Mouse (Mus musculus) hindbrain, embryonic 10.5 days (tissue): Measurements from ENCODE around the gene Enpp1. TPM values are rescaled to one million over a fixed set of nuclear protein-coding genes. Genes with fewer than 3 reads are reported as not detected.

ENCODE experiments used
- DNase-seq: peaks from one replicate; pipeline ENCODE4 v3.0.0-alpha.2; 2017; ENCODE audit warnings: low spot score
- H3K27ac ChIP-seq: fragments of 300-500 bp; sonication (generic); 2 replicates; pipeline ENCODE4 v1.5.1; 2016; ENCODE audit warnings: mild to moderate bottlenecking, moderate library complexity
- H3K27me3 ChIP-seq: fragments of 300-500 bp; sonication (generic); 2 replicates; pipeline ENCODE4 v1.6.1; 2016; ENCODE audit warnings: mild to moderate bottlenecking; ENCODE audit not compliant: poor library complexity, insufficient read depth, severe bottlenecking
- H3K36me3 ChIP-seq: fragments of 300-500 bp; sonication (generic); 2 replicates; pipeline ENCODE4 v1.6.1; 2016; ENCODE audit warnings: mild to moderate bottlenecking, moderate library complexity
- H3K4me1 ChIP-seq: fragments of 300-500 bp; sonication (generic); replicated peaks from 2 replicates; pipeline ENCODE4 v1.6.1; 2016; ENCODE audit warnings: mild to moderate bottlenecking
- H3K4me3 ChIP-seq: fragments of 300-500 bp; sonication (generic); 2 replicates; pipeline ENCODE4 v1.5.1; 2016; ENCODE audit warnings: mild to moderate bottlenecking, moderate library complexity
- H3K9me3 ChIP-seq: fragments of 300-500 bp; sonication (generic); 2 replicates; pipeline ENCODE4 v1.6.1; 2016; ENCODE audit warnings: mild to moderate bottlenecking, moderate library complexity
- WGBS: fragments of 180-500 bp; shearing (Covaris S2); methylation state at CpG from one replicate; pipeline ENCODE4 v1.1.7; 2016; 5-methylcytosine and 5-hydroxymethylcytosine counted together
- polyA plus RNA-seq: library from polyadenylated mRNA; unstranded; fragments of >200 nt; fragmentation: Nextera tagmentation; extraction: Ambion mirVana; gene quantifications from 2 replicates; pipeline ENCODE4 v1.2.1, GENCODE M21; 2016

Gene Enpp1
- polyA plus RNA-seq, 1 experiment from 2014 or later = 0.44 TPM

DNA sequence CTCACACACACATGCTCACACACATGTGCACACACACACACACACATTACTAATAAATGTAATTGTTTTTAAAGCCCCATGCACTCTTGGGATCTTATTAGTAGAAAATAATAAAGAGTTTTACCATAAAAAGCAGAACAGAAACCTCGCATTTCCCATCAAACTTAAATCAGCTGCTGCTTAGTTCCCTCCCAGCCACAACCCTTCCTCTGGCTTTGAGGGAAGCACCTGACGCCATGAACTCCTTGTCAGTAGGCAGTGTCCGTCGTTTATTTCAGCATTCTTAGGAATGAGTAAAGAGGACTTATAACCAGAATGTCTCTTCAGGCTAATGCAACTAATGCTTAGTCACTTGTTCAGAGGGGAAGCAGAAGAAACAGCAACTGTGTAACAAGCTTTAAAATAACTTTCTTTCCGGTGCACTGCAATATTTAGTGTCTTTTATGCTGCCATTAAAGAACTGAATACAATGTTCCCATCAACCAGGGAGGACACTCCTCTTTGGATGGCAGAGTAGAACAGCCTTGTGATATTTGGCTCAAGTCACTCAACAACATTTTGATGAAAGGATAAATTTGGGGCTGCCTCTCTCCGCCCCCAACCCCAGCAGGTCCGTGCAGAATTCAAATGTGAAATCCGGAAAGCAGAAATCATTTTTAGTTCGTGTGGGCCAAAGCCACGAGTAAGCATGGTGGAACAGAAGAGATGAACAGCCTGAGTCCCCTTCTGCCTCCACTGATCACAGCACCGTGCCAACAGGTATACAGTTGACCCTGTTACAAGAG is 69.0 kb downstream of the Enpp1 start:
- no peaks in the 10 kb centered on the region for H3K27me3 ChIP-seq
- no peak for DNase-seq
- H3K36me3 ChIP-seq = no peaks in the 10 kb centered on the region
- H3K4me3 ChIP-seq = no peak overlapping the region
- H3K27ac ChIP-seq = no peak overlapping the region
- 92% methylated on average over 11 of the region's 11 CpGs for WGBS
- 0 out of 2 replicates have a peak, but pooled peaks cover 4% of the 10 kb centered on the region for H3K4me1 ChIP-seq
- no peaks in the 10 kb centered on the region for H3K9me3 ChIP-seq

DNA sequence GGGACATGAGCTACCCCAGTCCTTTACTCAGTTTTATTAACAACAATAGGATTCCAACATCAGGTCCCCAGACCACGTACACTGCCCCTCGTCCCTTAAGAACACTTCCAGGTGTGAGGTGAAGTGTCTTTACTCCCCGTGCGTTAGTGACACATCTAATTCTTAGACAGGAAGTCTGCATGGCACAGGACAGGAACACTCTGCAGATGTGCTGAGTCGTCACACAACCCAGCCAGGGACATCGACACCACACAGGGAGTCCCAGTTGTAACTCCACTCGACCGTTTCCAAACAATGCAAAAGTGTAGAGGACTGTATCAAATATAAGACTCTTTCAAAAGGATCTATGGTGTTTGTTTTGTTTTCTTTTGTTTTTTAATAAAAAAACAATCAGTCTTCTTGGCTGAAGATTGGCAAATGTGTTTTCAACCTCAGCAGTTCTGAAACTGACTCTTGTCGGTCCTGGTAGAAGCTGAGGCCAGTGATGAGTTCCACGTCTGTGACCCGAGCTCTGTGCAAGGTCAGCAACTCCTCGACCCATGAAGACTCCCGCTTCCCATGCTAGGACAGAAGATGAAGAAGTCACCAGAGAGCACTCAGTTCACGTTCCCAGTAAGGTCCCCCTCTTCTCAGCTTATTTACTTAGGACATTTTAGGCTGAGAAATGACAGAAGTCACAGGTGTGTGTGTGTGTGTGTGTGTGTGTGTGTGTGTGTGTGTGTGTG is 70.4 kb downstream of the Enpp1 start:
- Histone ChIP-seq H3K4me3 (no peak overlapping the region), H3K36me3 (no peaks in the 10 kb centered on the region), H3K27me3 (no peaks in the 10 kb centered on the region), H3K9me3 (no peaks in the 10 kb centered on the region), H3K27ac (no peak overlapping the region), H3K4me1 (0 out of 2 replicates have a peak, but pooled peaks cover 4% of the 10 kb centered on the region)
- no peak for DNase-seq
- WGBS = 63% methylated on average over 14 of the region's 14 CpGs

DNA sequence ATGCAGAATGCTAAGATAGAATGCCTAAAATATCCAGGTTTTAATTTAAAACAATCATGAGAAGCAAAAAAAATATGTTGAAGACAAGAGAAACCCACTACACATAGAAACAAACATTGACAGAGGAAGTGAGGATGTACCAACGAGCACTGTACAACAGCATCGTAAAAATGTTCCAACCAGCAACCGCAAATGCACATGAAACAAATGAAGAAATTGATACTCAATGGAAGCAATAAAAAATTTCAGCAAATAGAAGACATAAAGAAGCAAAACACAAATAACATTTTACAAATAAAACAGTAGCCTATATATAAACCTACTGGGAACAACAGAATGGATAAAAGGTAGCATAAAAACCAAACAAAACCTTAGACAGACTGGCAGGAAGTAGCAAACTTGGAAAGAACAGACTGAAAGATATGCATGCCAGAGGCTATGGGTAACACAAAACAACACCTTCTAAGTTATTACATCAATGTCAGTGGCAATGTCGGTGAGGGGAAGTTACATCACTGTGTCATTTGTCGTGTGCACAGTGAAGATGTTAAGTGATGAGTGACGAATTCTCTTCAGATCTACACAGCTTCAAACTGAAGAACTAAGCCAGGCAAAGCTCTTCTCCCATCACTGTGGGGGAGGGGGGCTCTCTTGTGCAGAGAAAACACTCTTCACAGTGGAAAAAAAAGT is 71.6 kb downstream of the Enpp1 start:
- no peak for DNase-seq
- 86% methylated on average over 6 of the region's 6 CpGs for WGBS

DNA sequence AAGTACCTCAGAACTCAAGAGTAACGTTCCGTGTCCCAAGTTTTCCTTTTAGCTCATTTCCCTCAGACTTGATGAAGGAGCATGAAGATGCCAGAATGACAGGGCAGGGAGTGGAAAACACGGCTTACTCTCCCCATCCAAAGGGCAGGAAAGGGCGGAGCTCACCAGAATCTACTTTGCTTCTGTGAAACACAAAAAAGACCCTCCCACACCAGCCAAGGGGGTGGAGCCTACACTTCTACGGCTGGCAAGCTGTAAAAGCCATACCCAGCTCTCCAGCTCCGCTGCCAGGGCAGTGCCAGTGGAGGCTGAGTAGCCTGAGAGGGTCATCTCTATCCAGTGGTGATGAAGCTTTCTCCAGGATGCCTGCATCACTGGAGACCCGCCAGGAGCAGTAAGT is 72.4 kb downstream of the Enpp1 start:
- no peak overlapping the region for H3K27ac ChIP-seq
- no peaks in the 10 kb centered on the region for H3K27me3 ChIP-seq
- no peaks in the 10 kb centered on the region for H3K9me3 ChIP-seq
- 0 out of 2 replicates have a peak, but pooled peaks cover 4% of the 10 kb centered on the region for H3K4me1 ChIP-seq
- no peak overlapping the region for H3K4me3 ChIP-seq
- DNase-seq = no peak
- 62% methylated on average over 7 of the region's 7 CpGs for WGBS
- no peaks in the 10 kb centered on the region for H3K36me3 ChIP-seq

More for the DNA sequence above, 71.6 kb downstream of the Enpp1 start:
- Histone ChIP-seq H3K4me3 (no peak overlapping the region), H3K4me1 (0 out of 2 replicates have a peak, but pooled peaks cover 4% of the 10 kb centered on the region), H3K36me3 (no peaks in the 10 kb centered on the region), H3K9me3 (no peaks in the 10 kb centered on the region), H3K27ac (no peak overlapping the region), H3K27me3 (no peaks in the 10 kb centered on the region)

DNA sequence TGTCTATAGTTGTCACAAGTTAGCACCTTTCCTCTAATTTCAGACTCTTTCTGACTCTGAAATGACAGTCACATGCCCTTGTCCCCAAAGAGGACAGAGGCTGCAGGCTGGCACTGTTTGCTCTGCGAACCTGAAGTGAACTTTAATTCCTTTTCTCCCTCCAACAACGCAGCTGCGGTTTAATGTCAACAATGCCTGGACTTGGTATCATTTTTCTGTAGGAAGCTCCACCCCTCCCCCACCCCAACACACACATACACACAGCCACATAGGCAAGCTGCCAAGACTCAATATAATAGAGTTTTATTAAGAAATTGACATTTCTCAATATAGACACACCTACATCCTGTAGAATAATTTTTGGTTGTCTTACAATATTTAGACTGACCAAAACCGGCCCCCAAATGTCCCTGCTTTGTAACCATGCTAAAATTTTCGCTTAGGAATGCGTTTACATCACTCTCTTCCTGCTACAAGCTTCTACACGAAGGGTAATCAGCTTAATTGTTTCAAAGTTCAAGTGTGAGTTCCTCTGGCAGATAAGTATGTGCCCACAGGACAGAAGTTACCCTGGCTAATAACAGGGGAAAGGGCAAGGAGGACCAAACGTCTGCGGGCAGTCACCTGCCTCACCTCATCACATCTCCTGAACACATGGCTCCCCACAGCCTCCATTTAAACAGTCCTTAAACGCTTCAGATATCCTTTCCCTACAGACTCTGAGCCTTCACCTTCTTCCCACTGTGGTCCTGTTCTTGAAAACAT is 73.5 kb downstream of the Enpp1 start:
- whole genome bisulfite sequencing = 68% methylated on average over 10 of the region's 10 CpGs
- Histone ChIP-seq H3K27ac (no peak overlapping the region), H3K36me3 (no peaks in the 10 kb centered on the region), H3K27me3 (no peaks in the 10 kb centered on the region), H3K9me3 (no peaks in the 10 kb centered on the region), H3K4me1 (0 out of 2 replicates have a peak, but pooled peaks cover 4% of the 10 kb centered on the region), H3K4me3 (no peak overlapping the region)
- DNase-seq = no peak

DNA sequence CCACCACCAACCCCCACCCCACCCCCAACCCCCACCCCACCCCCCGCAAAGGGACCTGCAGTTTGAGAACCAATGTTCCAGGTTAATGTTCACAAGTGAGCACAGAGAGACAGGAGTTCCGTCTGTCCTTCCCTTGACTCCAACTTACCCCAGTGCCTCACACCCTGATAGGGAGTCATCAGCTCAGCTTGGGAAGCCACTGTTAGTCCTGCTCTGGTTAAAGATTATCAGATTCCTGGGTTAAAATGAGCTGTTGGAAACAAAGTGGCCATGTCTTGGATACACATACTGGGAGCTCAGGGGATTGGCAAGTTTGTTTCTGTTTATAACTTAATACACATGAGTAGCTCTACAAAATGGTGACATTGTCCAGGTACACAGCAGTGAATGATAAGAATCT is 75.0 kb downstream of the Enpp1 start:
- no peaks in the 10 kb centered on the region for H3K9me3 ChIP-seq
- H3K27ac ChIP-seq = no peak overlapping the region
- H3K4me1 ChIP-seq = 0 out of 2 replicates have a peak, but pooled peaks cover 4% of the 10 kb centered on the region
- H3K27me3 ChIP-seq = no peaks in the 10 kb centered on the region
- no peak for DNase-seq
- H3K36me3 ChIP-seq = no peaks in the 10 kb centered on the region
- no peak overlapping the region for H3K4me3 ChIP-seq
- 85% methylated on average over 2 of the region's 2 CpGs for WGBS

DNA sequence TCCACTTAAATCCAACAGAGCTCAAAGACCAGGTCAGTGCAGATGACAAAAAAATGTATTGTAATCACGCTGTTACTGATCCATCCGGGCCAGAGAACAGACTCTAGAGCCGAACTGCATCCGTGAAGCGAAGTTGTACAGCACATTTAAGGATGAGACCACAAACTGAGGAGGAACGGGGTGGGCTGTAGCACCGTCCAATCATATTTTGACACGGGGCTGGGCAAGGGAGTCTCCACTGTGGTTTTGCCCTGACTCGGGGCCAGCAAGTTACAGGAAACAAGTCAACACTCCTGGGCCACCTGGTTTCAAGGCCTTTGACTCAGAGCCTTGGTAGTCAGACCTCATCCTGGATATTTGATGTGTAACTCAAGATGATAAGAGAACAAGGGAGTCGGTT is 76.1 kb downstream of the Enpp1 start:
- Histone ChIP-seq H3K9me3 (no peaks in the 10 kb centered on the region), H3K36me3 (no peaks in the 10 kb centered on the region), H3K27ac (no peak overlapping the region), H3K4me3 (no peak overlapping the region), H3K4me1 (0 out of 2 replicates have a peak, but pooled peaks cover 4% of the 10 kb centered on the region), H3K27me3 (no peaks in the 10 kb centered on the region)
- WGBS = 93% methylated on average over 10 of the region's 10 CpGs
- DNase-seq = no peak

DNA sequence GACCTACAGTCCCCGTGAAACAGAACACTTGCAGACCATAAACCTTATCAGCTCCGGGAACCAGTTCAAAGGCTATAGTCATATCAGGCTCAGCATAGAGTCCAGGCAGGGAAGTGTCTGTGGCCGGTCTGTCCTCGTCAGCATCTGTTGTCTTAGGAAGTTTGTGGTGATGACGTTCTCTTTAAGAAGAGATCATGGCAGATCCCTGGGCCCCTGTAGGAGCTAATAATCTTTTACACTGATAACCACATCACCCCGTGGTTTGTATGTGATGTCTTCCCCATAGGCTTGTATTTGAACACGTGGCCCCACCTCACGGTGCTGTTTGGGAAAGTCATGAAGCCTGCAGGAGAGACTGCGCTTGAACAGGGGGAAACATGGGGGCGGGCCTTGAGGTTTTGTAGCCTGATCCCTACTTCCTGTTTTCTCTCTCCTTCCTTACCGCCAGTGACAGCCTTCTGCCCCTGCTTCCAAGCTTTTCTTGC is 76.6 kb downstream of the Enpp1 start:
- H3K36me3 ChIP-seq = no peaks in the 10 kb centered on the region
- H3K27me3 ChIP-seq = no peaks in the 10 kb centered on the region
- H3K4me3 ChIP-seq = no peak overlapping the region
- WGBS = 85% methylated on average over 11 of the region's 11 CpGs
- H3K9me3 ChIP-seq = no peaks in the 10 kb centered on the region
- no peak for DNase-seq
- 0 out of 2 replicates have a peak, but pooled peaks cover 4% of the 10 kb centered on the region for H3K4me1 ChIP-seq
- no peak overlapping the region for H3K27ac ChIP-seq

DNA sequence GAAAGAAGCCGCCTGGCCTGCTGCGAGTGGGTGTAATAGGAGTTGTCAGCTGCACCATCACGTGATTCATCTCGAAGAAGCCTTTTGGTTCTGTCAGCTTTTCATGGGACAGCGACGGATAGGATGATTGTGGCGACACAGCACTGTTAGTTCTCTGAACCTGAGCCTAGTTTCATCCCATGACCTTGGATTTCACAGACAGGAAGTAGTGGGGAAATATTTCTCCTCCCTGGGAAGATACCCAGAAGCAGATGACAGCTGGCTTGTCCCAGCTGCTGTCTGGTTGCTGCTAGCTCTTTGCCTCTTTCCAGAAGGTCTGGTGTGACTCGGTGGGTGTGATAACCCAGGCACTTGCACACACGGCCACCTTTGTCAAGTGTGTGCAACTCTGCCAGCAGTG is 77.7 kb downstream of the Enpp1 start:
- H3K9me3 ChIP-seq = no peaks in the 10 kb centered on the region
- no peak overlapping the region for H3K27ac ChIP-seq
- no peak for DNase-seq
- H3K27me3 ChIP-seq = no peaks in the 10 kb centered on the region
- H3K4me3 ChIP-seq = no peak overlapping the region
- H3K4me1 ChIP-seq = 0 out of 2 replicates have a peak, but pooled peaks cover 4% of the 10 kb centered on the region
- WGBS = 86% methylated on average over 9 of the region's 9 CpGs
- H3K36me3 ChIP-seq = no peaks in the 10 kb centered on the region

DNA sequence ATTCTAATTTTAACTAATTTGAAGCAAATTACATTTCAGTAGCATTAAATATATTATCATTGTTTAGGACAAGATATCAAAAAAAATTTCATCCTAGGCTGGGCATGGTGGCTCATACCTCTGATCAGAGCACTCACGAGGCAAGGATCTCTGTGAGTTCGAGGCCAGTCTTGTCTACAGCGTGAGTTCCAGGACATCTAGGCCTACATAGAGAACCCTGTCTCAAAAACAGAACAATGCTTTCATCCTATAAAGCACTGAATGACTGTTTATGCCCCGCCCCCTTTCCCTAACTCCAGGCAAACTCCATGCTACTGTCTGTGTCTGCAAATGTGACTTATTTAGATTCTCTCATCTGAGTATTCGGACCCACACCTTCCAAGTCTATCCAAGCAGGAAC is 80.8 kb downstream of the Enpp1 start:
- H3K27me3 ChIP-seq = no peaks in the 10 kb centered on the region
- 88% methylated on average over 5 of the region's 5 CpGs for WGBS
- no peaks in the 10 kb centered on the region for H3K36me3 ChIP-seq
- 0 out of 2 replicates have a peak, but pooled peaks cover 6% of the 10 kb centered on the region for H3K4me1 ChIP-seq
- no peaks in the 10 kb centered on the region for H3K9me3 ChIP-seq
- no peak overlapping the region for H3K27ac ChIP-seq
- no peak overlapping the region for H3K4me3 ChIP-seq
- no peak for DNase-seq

DNA sequence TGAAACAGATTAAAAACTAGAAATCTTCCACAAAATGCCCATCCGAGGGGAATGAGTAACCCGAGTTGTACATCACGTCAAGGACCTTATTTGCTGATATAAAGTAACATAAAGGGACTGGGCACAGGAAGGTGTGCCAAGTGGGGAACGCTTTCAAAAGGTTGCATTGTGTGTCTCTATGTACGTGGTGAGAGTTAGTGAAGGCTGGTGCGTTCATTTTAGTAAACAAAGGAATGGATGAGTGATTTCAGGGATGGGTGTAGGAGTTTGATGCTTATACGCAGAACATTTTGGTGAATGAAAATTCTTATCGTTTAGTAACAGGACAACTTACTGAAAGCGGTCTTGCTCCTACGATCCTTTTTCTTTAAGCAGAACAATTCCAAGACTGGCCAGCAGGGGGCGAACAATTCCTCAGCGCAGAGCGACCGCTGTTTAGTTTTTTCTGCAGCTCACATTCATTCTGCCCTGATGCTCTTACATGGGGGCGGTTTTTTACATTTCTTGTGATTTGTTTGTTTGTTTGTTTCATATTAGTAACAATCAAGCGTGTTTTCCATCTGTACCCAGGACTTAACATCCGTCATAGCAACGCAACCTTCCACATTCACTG is 81.4 kb downstream of the Enpp1 start:
- H3K4me3 ChIP-seq = no peak overlapping the region
- 27% methylated on average over 18 of the region's 18 CpGs for whole genome bisulfite sequencing
- no peaks in the 10 kb centered on the region for H3K27me3 ChIP-seq
- H3K4me1 ChIP-seq = 0 out of 2 replicates have a peak, but pooled peaks cover 6% of the 10 kb centered on the region
- H3K36me3 ChIP-seq = no peaks in the 10 kb centered on the region
- DNase-seq = peak; percentile 73
- no peaks in the 10 kb centered on the region for H3K9me3 ChIP-seq
- no peak overlapping the region for H3K27ac ChIP-seq
